Mouse (Mus musculus) midbrain, embryonic 13.5 days (tissue): ENCODE results near the gene H2-Q4. TPM values are rescaled to one million over a fixed set of nuclear protein-coding genes. Genes with fewer than 3 reads are reported as not detected.
"Not testable (repeated sequence)": the region's sequence is repeated elsewhere in the genome, so short reads cannot be mapped to it uniquely, and the experiment has no call there.

Source experiments
- ATAC-seq: fragments of 200-750 bp; cut with Nextera tagmentation; 2 replicates; pipeline ENCODE4 v1.8.0; 2017; ENCODE audit warnings: mild to moderate bottlenecking, moderate TSS enrichment, moderate library complexity
- H3K27ac ChIP-seq: fragments of 300-500 bp; sonication (generic); 2 replicates; pipeline ENCODE4 v1.5.1; 2015; ENCODE audit warnings: inconsistent platforms, mild to moderate bottlenecking, moderate library complexity
- H3K27me3 ChIP-seq: fragments of 300-500 bp; sonication (generic); 2 replicates; pipeline ENCODE4 v1.6.1; 2015; ENCODE audit warnings: mild to moderate bottlenecking, inconsistent platforms
- H3K36me3 ChIP-seq: fragments of 300-500 bp; sonication (generic); 2 replicates; pipeline ENCODE4 v1.6.1; 2015; ENCODE audit warnings: mild to moderate bottlenecking, inconsistent platforms
- H3K4me1 ChIP-seq: fragments of 300-500 bp; sonication (generic); replicated peaks from 2 replicates; pipeline ENCODE4 v1.6.1; 2015; ENCODE audit warnings: inconsistent platforms
- H3K4me2 ChIP-seq: fragments of 300-500 bp; sonication (generic); replicated peaks from 2 replicates; pipeline ENCODE4 v1.6.1; 2015; ENCODE audit warnings: moderate library complexity, mild to moderate bottlenecking, inconsistent platforms
- H3K4me3 ChIP-seq: fragments of 300-500 bp; sonication (generic); replicated peaks from 2 replicates; pipeline ENCODE4 v1.5.1; 2015; ENCODE audit warnings: mild to moderate bottlenecking, inconsistent platforms
- H3K9ac ChIP-seq: fragments of 300-500 bp; sonication (generic); replicated peaks from 2 replicates; pipeline ENCODE4 v1.6.1; 2015; ENCODE audit warnings: mild to moderate bottlenecking, inconsistent platforms
- H3K9me3 ChIP-seq: fragments of 300-500 bp; sonication (generic); 2 replicates; pipeline ENCODE4 v1.6.1; 2016; ENCODE audit warnings: mild to moderate bottlenecking, inconsistent platforms
- WGBS: fragments of 180-500 bp; shearing (Covaris S2); methylation state at CpG from one replicate; pipeline ENCODE4 v1.1.7; 2015; 5-methylcytosine and 5-hydroxymethylcytosine counted together
- polyA plus RNA-seq: library from polyadenylated mRNA; unstranded; fragments of >200 nt; fragmentation: Nextera tagmentation; extraction: Ambion mirVana; gene quantifications from 2 replicates; pipeline ENCODE4 v1.2.1, GENCODE M21; 2015

The H2-Q4 gene
- polyA plus RNA-seq = 1.00 and 1.3 TPM in 2 replicates

GRCm38 (mm10) chr17:35379369-35379728 is at the start of gene H2-Q4:
Gene H2-Q4 (plus strand): TSS chr17:35379617.
- Histone ChIP-seq H3K4me3 (peak within 1 kb of the TSS; percentile 54), H3K27me3 (peaks cover 14% of the 10 kb centered on the region), H3K27ac (no peak within 1 kb of the TSS), H3K4me2 (peak within 1 kb of the TSS; percentile 87), H3K9me3 (no peaks in the 10 kb centered on the region), H3K4me1 (peaks cover 5% of the 10 kb centered on the region; the same call in 1 of the 2 replicates), H3K9ac (peak within 1 kb of the TSS; percentile 62), H3K36me3 (no peaks in the 10 kb centered on the region)
- peak; percentile 87 for ATAC-seq
- WGBS = under 1% methylated on average over 16 of the region's 16 CpGs

GRCm38 (mm10) chr17:35329714-35330113 is 49.7 kb upstream of the H2-Q4 start:
- not testable (repeated sequence) for H3K9me3 ChIP-seq, H3K4me1 ChIP-seq, H3K27me3 ChIP-seq, H3K4me3 ChIP-seq, H3K4me2 ChIP-seq, ATAC-seq, H3K27ac ChIP-seq, H3K36me3 ChIP-seq, H3K9ac ChIP-seq
- 59% methylated on average over 3 of the region's 3 CpGs for WGBS

- H3K36me3 ChIP-seq, H3K9ac ChIP-seq, H3K9me3 ChIP-seq, H3K4me1 ChIP-seq, H3K27ac ChIP-seq, H3K27me3 ChIP-seq, H3K4me3 ChIP-seq, ATAC-seq, H3K4me2 ChIP-seq: not testable (repeated sequence)
- 76% methylated on average over 6 of the region's 6 CpGs for WGBS
These were observed 47.9 kb upstream of the H2-Q4 start for GRCm38 (mm10) chr17:35331546-35331945.

GRCm38 (mm10) chr17:35342071-35342671 is 37.2 kb upstream of the H2-Q4 start, which contains the start of gene H2-Q2:
Gene H2-Q2 (plus strand): TSS chr17:35342242.
- H3K27ac ChIP-seq = no peak within 1 kb of the TSS
- H3K27me3 ChIP-seq = peaks cover 54% of the 10 kb centered on the region
- peak; percentile 45; the same call in 1 of the 2 replicates for ATAC-seq
- H3K9me3 ChIP-seq = no peaks in the 10 kb centered on the region
- no peaks in the 10 kb centered on the region for H3K36me3 ChIP-seq
- peak within 1 kb of the TSS; percentile 45 for H3K4me3 ChIP-seq
- peak within 1 kb of the TSS; percentile 81 for H3K4me2 ChIP-seq
- H3K9ac ChIP-seq = peak within 1 kb of the TSS; percentile 61
- WGBS = under 1% methylated on average over 40 of the region's 40 CpGs
- peaks cover 13% of the 10 kb centered on the region for H3K4me1 ChIP-seq

GRCm38 (mm10) chr17:35342711-35343476 is 36.5 kb upstream of the H2-Q4 start:
- peaks cover 13% of the 10 kb centered on the region for H3K4me1 ChIP-seq
- H3K27ac ChIP-seq = no peak overlapping the region
- ATAC-seq = 0 out of 2 replicates have a peak, but pooled peaks have one; percentile 30
- H3K36me3 ChIP-seq = no peaks in the 10 kb centered on the region
- H3K4me3 ChIP-seq = peak overlapping the region; percentile 45
- WGBS = 2% methylated on average over 46 of the region's 46 CpGs
- no peaks in the 10 kb centered on the region for H3K9me3 ChIP-seq
- peak overlapping the region; percentile 61 for H3K9ac ChIP-seq
- H3K27me3 ChIP-seq = peaks cover 54% of the 10 kb centered on the region
- H3K4me2 ChIP-seq = peak overlapping the region; percentile 81

- not testable (repeated sequence) for H3K27ac ChIP-seq, ATAC-seq
These were observed 31.8 kb upstream of the H2-Q4 start for GRCm38 (mm10) chr17:35347659-35348058.

GRCm38 (mm10) chr17:35353275-35353674 is 26.1 kb upstream of the H2-Q4 start:
- not testable (repeated sequence) for H3K9me3 ChIP-seq, H3K4me2 ChIP-seq, H3K9ac ChIP-seq, H3K36me3 ChIP-seq, ATAC-seq, H3K27ac ChIP-seq, H3K4me1 ChIP-seq, H3K4me3 ChIP-seq
- 80% methylated on average over 6 of the region's 6 CpGs for whole genome bisulfite sequencing
- peaks cover 12% of the 10 kb centered on the region; the same call in 1 of the 2 replicates for H3K27me3 ChIP-seq

More at GRCm38 (mm10) chr17:35347659-35348058, 31.8 kb upstream of the H2-Q4 start:
- not testable (repeated sequence) for H3K4me2 ChIP-seq, H3K4me1 ChIP-seq, H3K4me3 ChIP-seq, H3K9ac ChIP-seq, H3K9me3 ChIP-seq, H3K36me3 ChIP-seq
- peaks cover 26% of the 10 kb centered on the region for H3K27me3 ChIP-seq

- Histone ChIP-seq H3K27me3 (peaks cover 19% of the 10 kb centered on the region), H3K4me3 (no peak overlapping the region), H3K4me1 (peaks cover 3% of the 10 kb centered on the region), H3K36me3 (no peaks in the 10 kb centered on the region), H3K27ac (no peak overlapping the region), H3K9ac (no peak overlapping the region), H3K4me2 (no peak overlapping the region), H3K9me3 (no peaks in the 10 kb centered on the region)
- WGBS = 86% methylated on average over 2 of the region's 2 CpGs
- no peak for ATAC-seq
These were observed 25.3 kb upstream of the H2-Q4 start for GRCm38 (mm10) chr17:35354071-35354470.

GRCm38 (mm10) chr17:35357086-35357485 is 22.3 kb upstream of the H2-Q4 start:
- Histone ChIP-seq H3K9ac (no peak overlapping the region), H3K4me3 (no peak overlapping the region), H3K4me1 (peaks cover 8% of the 10 kb centered on the region), H3K9me3 (no peaks in the 10 kb centered on the region), H3K36me3 (no peaks in the 10 kb centered on the region), H3K27ac (no peak overlapping the region), H3K27me3 (peaks cover 29% of the 10 kb centered on the region), H3K4me2 (no peak overlapping the region)
- ATAC-seq = no peak
- WGBS = 54% methylated on average over 1 of the region's 1 CpGs

- WGBS = 8% methylated on average over 28 of the region's 38 CpGs
- Histone ChIP-seq H3K36me3 (no peaks in the 10 kb centered on the region), H3K4me1 (peaks cover 8% of the 10 kb centered on the region), H3K4me3 (peak overlapping the region; percentile 36), H3K9me3 (peaks cover 6% of the 10 kb centered on the region; the same call in 1 of the 2 replicates), H3K4me2 (peak overlapping the region; percentile 65), H3K27me3 (peaks cover 29% of the 10 kb centered on the region), H3K27ac (no peak overlapping the region), H3K9ac (peak overlapping the region; percentile 52)
- ATAC-seq = no peak
These were observed 20.5 kb upstream of the H2-Q4 start for GRCm38 (mm10) chr17:35358763-35359469.

GRCm38 (mm10) chr17:35359470-35359862 is 20.0 kb upstream of the H2-Q4 start:
- H3K27me3 ChIP-seq = peaks cover 29% of the 10 kb centered on the region
- H3K36me3 ChIP-seq = no peaks in the 10 kb centered on the region
- H3K9me3 ChIP-seq = peaks cover 6% of the 10 kb centered on the region; the same call in 1 of the 2 replicates
- peaks cover 8% of the 10 kb centered on the region for H3K4me1 ChIP-seq
- peak overlapping the region; percentile 65 for H3K4me2 ChIP-seq
- WGBS = 17% methylated on average over 21 of the region's 21 CpGs
- no peak for ATAC-seq
- peak overlapping the region; percentile 52 for H3K9ac ChIP-seq
- H3K27ac ChIP-seq = no peak overlapping the region
- H3K4me3 ChIP-seq = peak overlapping the region; percentile 36
